Mouse (Mus musculus) forebrain, postnatal 0 days (tissue): Measurements from ENCODE around the gene Sass6. TPM values are rescaled to one million over a fixed set of nuclear protein-coding genes. Genes with fewer than 3 reads are reported as not detected.
A peak's percentile ranks its signal among the peaks of the same experiment; 100 is the strongest.
"Not testable (repeated sequence)": the region's sequence is repeated elsewhere in the genome, so short reads cannot be mapped to it uniquely, and the experiment has no call there.

Experiments
- ATAC-seq: fragments of 200-750 bp; cut with Nextera tagmentation; 2 replicates; pipeline ENCODE4 v1.8.0; 2017; ENCODE audit warnings: mild to moderate bottlenecking, moderate library complexity
- DNase-seq: peaks from one replicate; pipeline ENCODE4 v3.0.0-alpha.2; 2015
- H3K27ac ChIP-seq: fragments of 300-500 bp; sonication (generic); 2 replicates; pipeline ENCODE4 v1.5.1; 2014; ENCODE audit warnings: low read depth, mild to moderate bottlenecking, antibody characterized with exemption, low read length, moderate library complexity, mixed read lengths
- H3K27me3 ChIP-seq: fragments of 300-500 bp; sonication (generic); 2 replicates; pipeline ENCODE4 v1.6.1; 2014; ENCODE audit warnings: mild to moderate bottlenecking, low read length, mixed read lengths; ENCODE audit not compliant: insufficient read depth
- H3K36me3 ChIP-seq: fragments of 300-500 bp; sonication (generic); 2 replicates; pipeline ENCODE4 v1.6.1; 2014; ENCODE audit warnings: mild to moderate bottlenecking, moderate library complexity; ENCODE audit not compliant: insufficient read depth
- H3K4me1 ChIP-seq: fragments of 300-500 bp; sonication (generic); 2 replicates; pipeline ENCODE4 v1.6.1; 2014; ENCODE audit warnings: antibody characterized with exemption; ENCODE audit not compliant: insufficient read depth
- H3K4me2 ChIP-seq: fragments of 300-500 bp; sonication (generic); 2 replicates; pipeline ENCODE4 v1.6.1; 2014; ENCODE audit warnings: low read depth, mild to moderate bottlenecking, moderate library complexity
- H3K4me3 ChIP-seq: fragments of 300-500 bp; sonication (generic); 2 replicates; pipeline ENCODE4 v1.5.1; 2014; ENCODE audit warnings: low read depth, low read length, mixed read lengths
- H3K9ac ChIP-seq: fragments of 300-500 bp; sonication (generic); 2 replicates; pipeline ENCODE4 v1.6.1; 2014; ENCODE audit warnings: mild to moderate bottlenecking
- H3K9me3 ChIP-seq: fragments of 300-500 bp; sonication (generic); 2 replicates; pipeline ENCODE4 v1.6.1; 2016; ENCODE audit warnings: low read length
- CTCF ChIP-seq: sonication (generic); IDR thresholded peaks from 2 replicates; pipeline ENCODE4 v1.5.1; 2016; ENCODE audit warnings: antibody characterized with exemption, control low read depth, low read depth
- WGBS: fragments of 180-500 bp; shearing (Covaris S2); extraction: QIAGEN DNeasy Blood & Tissue Kit; methylation state at CpG from one replicate; pipeline ENCODE4 v1.1.7; 2014; 5-methylcytosine and 5-hydroxymethylcytosine counted together
- polyA plus RNA-seq: library from polyadenylated mRNA; unstranded; fragments of >200 nt; fragmentation: Nextera tagmentation; extraction: Ambion mirVana; gene quantifications from 2 replicates; pipeline ENCODE4 v1.2.1, GENCODE M21; 2015
- total RNA-seq: library from RNA; depleted of rRNA; stranded (reverse); fragments of >200 nt; gene quantifications from 2 replicates; pipeline ENCODE4 v1.2.3, GENCODE M21; 2014; rRNA removed

Sass6 gene
- total and polyA plus RNA-seq, 2 experiments from 2014 or later = 8.0 to 10.3 TPM

DNA sequence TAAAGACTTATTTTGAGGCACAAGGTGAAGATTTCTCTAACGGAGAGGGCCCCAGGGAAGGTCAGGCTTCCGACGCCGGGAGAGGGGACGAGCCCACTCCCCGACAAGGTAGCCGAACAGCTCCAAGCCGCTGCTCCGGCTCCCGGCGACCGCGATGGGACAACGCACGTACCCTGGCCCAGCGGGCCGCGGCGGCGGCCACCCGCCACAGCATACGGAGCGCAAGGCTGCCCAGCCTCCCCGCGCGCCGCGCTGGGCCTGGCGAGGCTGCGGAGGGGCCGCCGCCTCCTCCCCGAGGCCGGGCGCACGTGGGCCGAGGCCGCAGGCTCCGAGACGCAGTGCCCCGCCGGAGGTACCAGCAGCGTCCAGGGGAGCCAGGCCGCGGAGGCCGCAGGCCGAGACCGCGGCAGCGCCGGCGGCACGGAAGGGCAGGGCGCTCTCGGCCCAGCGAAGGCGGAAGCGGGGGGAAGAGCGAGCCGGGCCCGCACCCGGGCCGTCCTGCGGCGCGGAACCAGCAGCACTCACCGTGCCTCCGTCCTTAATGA lies 67.2 kb downstream of the Sass6 start:
- Histone ChIP-seq H3K9ac (peak overlapping the region; percentile 93), H3K4me2 (peak overlapping the region; percentile 69), H3K9me3 (no peaks in the 10 kb centered on the region), H3K27ac (peak overlapping the region; percentile 91), H3K36me3 (no peaks in the 10 kb centered on the region), H3K4me1 (peaks cover 7% of the 10 kb centered on the region; the same call in 1 of the 2 replicates), H3K27me3 (no peaks in the 10 kb centered on the region), H3K4me3 (peak overlapping the region; percentile 91)
- DNase-seq = no peak
- WGBS = 4% methylated on average over 64 of the region's 68 CpGs
- no peak for TF ChIP-seq CTCF
- ATAC-seq = peak; percentile 81

DNA sequence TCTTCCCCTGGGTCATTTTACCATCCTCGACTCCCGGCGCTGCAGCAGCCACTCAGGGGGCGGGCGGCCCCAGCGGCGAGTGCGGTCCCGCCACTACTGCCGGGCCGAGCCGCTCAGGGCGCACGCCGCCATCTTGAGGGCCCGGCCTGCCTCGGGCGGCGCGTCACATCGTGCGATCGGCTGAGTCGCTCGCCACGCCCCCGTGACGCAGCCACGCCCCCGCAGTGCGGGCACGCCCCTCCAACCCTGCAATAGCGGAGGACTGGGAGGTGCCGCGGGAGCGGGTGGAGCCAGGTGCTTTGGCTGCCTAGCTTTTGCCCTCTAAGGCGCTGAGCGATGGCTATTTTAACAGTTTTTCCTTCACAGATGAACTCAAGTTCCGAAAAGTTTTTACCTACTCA lies 67.7 kb downstream of the Sass6 start, which contains the start of gene Mfsd14a:
Gene Mfsd14a, minus strand, starts transcription at position 215 of the 401 bp plus-strand sequence.
- Histone ChIP-seq H3K4me1 (peaks cover 7% of the 10 kb centered on the region; the same call in 1 of the 2 replicates), H3K27me3 (no peaks in the 10 kb centered on the region), H3K27ac (peak within 1 kb of the TSS; percentile 91), H3K4me3 (peak within 1 kb of the TSS; percentile 91), H3K4me2 (peak within 1 kb of the TSS; percentile 69), H3K9ac (peak within 1 kb of the TSS; percentile 93), H3K36me3 (no peaks in the 10 kb centered on the region), H3K9me3 (no peaks in the 10 kb centered on the region)
- ATAC-seq (peak; percentile 99), DNase-seq (peak; percentile 94)
- 2% methylated on average over 39 of the region's 39 CpGs for WGBS
- no peak for TF ChIP-seq CTCF

DNA sequence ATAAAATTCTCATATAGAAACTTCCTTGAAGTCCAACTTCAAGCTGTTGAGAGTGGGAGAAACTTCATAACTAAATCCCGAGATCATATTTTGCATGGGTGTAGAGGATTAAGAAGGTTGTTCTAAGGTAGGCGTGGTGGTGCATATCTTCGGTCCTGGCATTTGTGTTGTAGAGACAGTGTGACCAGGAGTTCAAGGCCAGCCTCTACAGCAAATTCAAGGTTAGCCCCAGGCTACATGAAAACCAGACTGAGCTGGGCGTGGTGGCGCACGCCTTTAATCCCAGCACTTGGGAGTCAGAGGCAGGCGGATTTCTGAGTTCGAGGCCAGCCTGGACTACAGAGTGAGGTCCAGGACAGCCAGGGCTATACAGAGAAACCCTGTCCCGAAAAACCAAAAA lies 69.5 kb downstream of the Sass6 start:
- H3K9ac ChIP-seq, H3K4me1 ChIP-seq, H3K4me2 ChIP-seq, ATAC-seq, H3K36me3 ChIP-seq, H3K9me3 ChIP-seq, H3K4me3 ChIP-seq, H3K27me3 ChIP-seq, H3K27ac ChIP-seq, DNase-seq: not testable (repeated sequence)
- 95% methylated on average over 9 of the region's 9 CpGs for WGBS

Other genes with a start within 250 kb of the Sass6 start
- 3.2 and 4.1 TPM in 2 replicates for gene Cdc14a, start 170.9 kb upstream of the Sass6 start, total RNA-seq
- gene Cdc14a, start 170.9 kb upstream of the Sass6 start, polyA plus RNA-seq = 2.0 and 3.1 TPM in 2 replicates
- 89.9 and 109 TPM in 2 replicates for gene Rtca, start 86.8 kb upstream of the Sass6 start, total RNA-seq
- 137 TPM in 2 replicates for gene Rtca, start 86.8 kb upstream of the Sass6 start, polyA plus RNA-seq
- gene Dbt, start 81.9 kb upstream of the Sass6 start, total RNA-seq = 17.2 and 21.1 TPM in 2 replicates
- 5.0 and 13.3 TPM in 2 replicates for gene Dbt, start 81.9 kb upstream of the Sass6 start, polyA plus RNA-seq
- gene Lrrc39, start 32.0 kb upstream of the Sass6 start, total RNA-seq = 0.08 TPM in 1 of 2 replicates, not detected in the other
- gene Lrrc39, start 32.0 kb upstream of the Sass6 start, polyA plus RNA-seq = 0.15 and 0.16 TPM in 2 replicates
- 13.5 and 21.0 TPM in 2 replicates for gene Trmt13, start 19.6 kb downstream of the Sass6 start, total RNA-seq
- 10.3 and 14.4 TPM in 2 replicates for gene Trmt13, start 19.6 kb downstream of the Sass6 start, polyA plus RNA-seq
- gene Mfsd14a, start 67.7 kb downstream of the Sass6 start, total RNA-seq = 57.6 and 58.6 TPM in 2 replicates
- 46.6 and 51.7 TPM in 2 replicates for gene Mfsd14a, start 67.7 kb downstream of the Sass6 start, polyA plus RNA-seq
- gene Gm43191, start 86.3 kb downstream of the Sass6 start, total RNA-seq = not detected in 2 replicates
- gene Gm43191, start 86.3 kb downstream of the Sass6 start, polyA plus RNA-seq = not detected in 2 replicates
- 14.1 and 21.9 TPM in 2 replicates for gene Slc35a3, start 117.8 kb downstream of the Sass6 start, total RNA-seq
- 3.7 and 4.8 TPM in 2 replicates for gene Slc35a3, start 117.8 kb downstream of the Sass6 start, polyA plus RNA-seq
- 11.9 and 17.5 TPM in 2 replicates for gene Agl, start 213.2 kb downstream of the Sass6 start, total RNA-seq
- gene Agl, start 213.2 kb downstream of the Sass6 start, polyA plus RNA-seq = 5.4 and 9.0 TPM in 2 replicates